Mouse (Mus musculus) bone marrow macrophage, adult 2 months (primary cell): ENCODE measurements at regions not wholly inside any gene's neighbourhood (a gene's known extent, or its start where the extent isn't known, plus 50 kb on each side); places are given as distances from the start of the nearest gene placed in this dataset.

Source experiments
- CTCF ChIP-seq: IDR thresholded peaks from 2 replicates; pipeline ENCODE4 v1.5.1; 2012; ENCODE audit warnings: low read depth, mild to moderate bottlenecking, low read length, moderate library complexity
- POLR2A ChIP-seq: IDR thresholded peaks from 2 replicates; pipeline ENCODE4 v1.6.1; 2012; ENCODE audit warnings: mild to moderate bottlenecking, low read depth, low read length, borderline replicate concordance

DNA sequence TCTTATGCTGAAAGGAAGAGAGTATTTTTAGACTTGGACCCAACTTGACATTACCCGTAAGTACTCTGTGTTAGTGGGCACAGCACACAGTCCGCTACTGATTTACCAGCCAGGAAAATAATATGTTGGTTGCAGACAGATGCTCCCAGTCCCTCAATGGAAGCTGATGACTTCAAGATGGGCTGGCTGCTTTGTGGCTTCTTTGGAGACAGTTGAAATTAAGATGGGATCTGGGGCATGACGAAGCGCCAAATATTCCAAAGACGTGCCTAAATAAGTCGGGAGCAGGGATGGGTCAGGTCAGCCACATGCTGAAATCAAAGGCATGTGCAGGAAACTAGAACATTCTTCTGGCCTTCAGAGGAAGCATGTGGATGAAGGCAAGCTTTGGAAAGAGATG, 321.8 kb upstream of the Cdh5 start:
- no peak for TF ChIP-seq CTCF
- TF ChIP-seq POLR2A: no peak
